Mouse (Mus musculus) heart, postnatal 0 days (tissue): Measurements from ENCODE around the gene Lpp. TPM values are rescaled to one million over a fixed set of nuclear protein-coding genes. Genes with fewer than 3 reads are reported as not detected.

Source experiments
- ATAC-seq: fragments of 200-750 bp; cut with Nextera tagmentation; 2 replicates; pipeline ENCODE4 v1.8.0; 2017; ENCODE audit warnings: low read depth, moderate number of reproducible peaks, moderate library complexity; ENCODE audit not compliant: insufficient read depth
- DNase-seq: peaks from one replicate; pipeline ENCODE4 v3.0.0-alpha.2; 2016; ENCODE audit warnings: low spot score
- H3K27ac ChIP-seq: fragments of 300-500 bp; sonication (generic); 2 replicates; pipeline ENCODE4 v1.5.1; 2014; ENCODE audit warnings: low read depth, mild to moderate bottlenecking
- H3K27me3 ChIP-seq: fragments of 300-500 bp; sonication (generic); 2 replicates; pipeline ENCODE4 v1.6.1; 2014; ENCODE audit warnings: low read length, mixed read lengths; ENCODE audit not compliant: control insufficient read depth, insufficient read depth
- H3K36me3 ChIP-seq: fragments of 300-500 bp; sonication (generic); replicated peaks from 2 replicates; pipeline ENCODE4 v1.6.1; 2014; ENCODE audit warnings: low read length, mixed read lengths; ENCODE audit not compliant: control insufficient read depth, insufficient read depth
- H3K4me1 ChIP-seq: fragments of 300-500 bp; sonication (generic); 2 replicates; pipeline ENCODE4 v1.6.1; 2014; ENCODE audit warnings: antibody characterized with exemption; ENCODE audit not compliant: control insufficient read depth, insufficient read depth
- H3K4me2 ChIP-seq: fragments of 300-500 bp; sonication (generic); 2 replicates; pipeline ENCODE4 v1.6.1; 2014; ENCODE audit warnings: low read depth, mild to moderate bottlenecking, low read length, moderate library complexity
- H3K4me3 ChIP-seq: fragments of 300-500 bp; sonication (generic); 2 replicates; pipeline ENCODE4 v1.5.1; 2014; ENCODE audit warnings: low read depth, low read length
- H3K9ac ChIP-seq: fragments of 300-500 bp; sonication (generic); replicated peaks from 2 replicates; pipeline ENCODE4 v1.6.1; 2014; ENCODE audit warnings: low read depth, low read length, mixed read lengths
- H3K9me3 ChIP-seq: fragments of 300-500 bp; sonication (generic); replicated peaks from 2 replicates; pipeline ENCODE4 v1.6.1; 2016; ENCODE audit warnings: low read length; ENCODE audit not compliant: control insufficient read depth
- CTCF ChIP-seq: IDR thresholded peaks from 2 replicates; pipeline ENCODE4 v1.5.1; 2016; ENCODE audit warnings: antibody characterized with exemption, control low read depth, low read depth
- EP300 ChIP-seq: IDR thresholded peaks from 2 replicates; pipeline ENCODE4 v1.6.1; 2016; ENCODE audit warnings: antibody characterized with exemption, low read depth
- WGBS: fragments of 180-500 bp; shearing (Covaris S2); extraction: QIAGEN DNeasy Blood & Tissue Kit; methylation state at CpG from one replicate; pipeline ENCODE4 v1.1.7; 2014; 5-methylcytosine and 5-hydroxymethylcytosine counted together
- polyA plus RNA-seq: library from polyadenylated mRNA; unstranded; fragments of >200 nt; fragmentation: Nextera tagmentation; extraction: Ambion mirVana; gene quantifications from 2 replicates; pipeline ENCODE4 v1.2.1, GENCODE M21; 2015
- total RNA-seq: library from RNA; depleted of rRNA; stranded (reverse); fragments of >200 nt; gene quantifications from 2 replicates; pipeline ENCODE4 v1.2.3, GENCODE M21; 2014; ENCODE audit warnings: low replicate concordance

Lpp gene
- total and polyA plus RNA-seq, 2 experiments from 2014 or later, result 32.1 to 77.4 TPM

DNA sequence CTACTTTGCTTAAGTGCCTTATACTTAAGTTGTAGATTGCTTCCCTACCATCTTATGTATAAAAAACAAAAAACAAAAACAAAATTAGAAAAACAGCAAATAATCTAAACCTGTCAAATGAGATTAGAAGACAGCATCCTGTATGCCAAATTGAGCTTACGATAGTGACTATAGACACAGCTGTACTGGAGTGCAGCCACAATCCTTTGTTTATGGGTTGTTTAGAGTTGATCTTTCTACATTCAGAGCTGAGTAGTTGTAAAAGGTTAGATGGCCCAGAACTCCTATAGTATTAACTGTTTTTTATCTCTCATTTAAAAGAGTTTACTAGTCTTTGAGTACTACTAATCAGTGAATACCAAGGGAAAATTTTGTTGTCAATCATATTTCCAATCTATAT lies 398.1 kb downstream of the Lpp start:
- ATAC-seq, result no peak
- H3K27ac ChIP-seq, result no peak overlapping the region
- no peaks in the 10 kb centered on the region for H3K36me3 ChIP-seq
- no peaks in the 10 kb centered on the region for H3K4me1 ChIP-seq
- H3K4me3 ChIP-seq, result no peak overlapping the region
- H3K9me3 ChIP-seq, result no peaks in the 10 kb centered on the region
- TF ChIP-seq CTCF (no peak), EP300 (no peak)
- H3K9ac ChIP-seq, result no peak overlapping the region
- no peaks in the 10 kb centered on the region for H3K27me3 ChIP-seq
- WGBS, result 98% methylated on average over 1 of the region's 1 CpGs
- DNase-seq, result no peak
- no peak overlapping the region for H3K4me2 ChIP-seq

DNA sequence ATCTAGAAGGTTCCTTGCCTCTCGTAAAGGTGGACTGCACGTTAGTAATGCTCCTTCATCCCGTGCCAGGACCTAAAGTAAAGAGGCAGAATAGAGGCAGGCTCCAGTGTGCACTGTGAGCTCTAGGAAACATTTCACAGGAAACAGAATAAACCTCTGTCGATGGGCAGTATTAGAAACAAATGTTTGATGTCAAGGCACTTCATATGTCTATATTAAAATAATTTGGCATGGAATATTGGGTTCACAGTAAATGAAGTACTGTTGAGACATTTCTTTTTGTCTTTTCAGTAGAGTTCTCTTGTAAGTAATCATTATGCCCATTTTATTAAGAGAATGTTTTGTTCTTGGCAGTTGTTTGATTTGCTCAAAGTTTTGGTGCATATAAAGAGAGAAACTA lies 398.7 kb downstream of the Lpp start:
- no peak for ATAC-seq
- H3K9ac ChIP-seq, result no peak overlapping the region
- H3K9me3 ChIP-seq, result no peaks in the 10 kb centered on the region
- H3K27ac ChIP-seq, result no peak overlapping the region
- no peak overlapping the region for H3K4me3 ChIP-seq
- H3K4me2 ChIP-seq, result no peak overlapping the region
- TF ChIP-seq EP300 (no peak), CTCF (no peak)
- H3K36me3 ChIP-seq, result no peaks in the 10 kb centered on the region
- no peaks in the 10 kb centered on the region for H3K4me1 ChIP-seq
- no peak for DNase-seq
- 93% methylated on average over 4 of the region's 4 CpGs for WGBS
- no peaks in the 10 kb centered on the region for H3K27me3 ChIP-seq

DNA sequence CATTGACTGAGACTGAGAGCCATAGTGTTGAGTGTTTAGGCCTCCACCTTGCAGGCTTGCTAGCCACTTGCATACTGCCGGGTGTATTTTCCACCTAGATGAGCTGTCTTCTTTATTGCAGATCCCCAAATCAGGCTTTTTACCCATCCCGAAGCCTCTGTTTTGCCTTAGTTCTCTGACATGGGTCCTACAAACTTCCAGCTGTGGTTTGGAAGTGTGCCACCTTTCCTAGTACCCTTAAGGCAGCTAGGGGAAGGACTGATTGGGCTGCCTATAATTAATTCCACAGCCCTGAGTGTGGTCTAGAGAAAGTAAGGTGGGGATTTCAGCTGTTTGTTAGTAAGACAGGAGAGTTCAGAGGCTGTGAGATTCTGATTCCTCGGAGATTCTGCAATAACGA lies 399.5 kb downstream of the Lpp start:
- Histone ChIP-seq H3K4me1 (no peaks in the 10 kb centered on the region), H3K36me3 (no peaks in the 10 kb centered on the region), H3K4me2 (no peak overlapping the region), H3K9me3 (no peaks in the 10 kb centered on the region), H3K27me3 (no peaks in the 10 kb centered on the region), H3K9ac (no peak overlapping the region), H3K4me3 (no peak overlapping the region), H3K27ac (no peak overlapping the region)
- TF ChIP-seq CTCF, result no peak
- TF ChIP-seq EP300, result no peak
- 93% methylated on average over 4 of the region's 4 CpGs for WGBS
- ATAC-seq, result no peak
- DNase-seq, result no peak

DNA sequence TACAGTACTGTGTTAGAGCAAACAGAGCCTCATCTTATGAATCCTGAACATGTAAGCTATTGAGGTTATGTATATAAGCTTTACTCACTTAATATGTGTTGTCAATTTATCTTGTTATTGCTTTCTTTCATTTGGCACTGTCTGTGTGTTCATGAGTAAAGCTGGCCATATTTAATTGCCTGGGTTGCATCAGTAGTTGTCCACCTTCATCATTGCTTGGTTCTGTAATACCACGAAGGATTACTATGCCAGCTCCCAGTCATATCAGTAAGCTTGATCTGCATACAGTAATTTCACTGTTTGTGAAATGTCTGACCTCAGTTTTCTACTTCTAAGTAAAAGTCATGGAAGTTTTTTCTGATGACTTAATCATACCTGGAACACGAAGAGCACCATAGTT lies 401.4 kb downstream of the Lpp start:
- H3K4me3 ChIP-seq, result no peak overlapping the region
- H3K9me3 ChIP-seq, result no peaks in the 10 kb centered on the region
- no peak for DNase-seq
- WGBS, result 83% methylated on average over 2 of the region's 2 CpGs
- no peak for ATAC-seq
- no peaks in the 10 kb centered on the region for H3K4me1 ChIP-seq
- no peaks in the 10 kb centered on the region for H3K36me3 ChIP-seq
- no peak overlapping the region for H3K4me2 ChIP-seq
- H3K27me3 ChIP-seq, result no peaks in the 10 kb centered on the region
- no peak overlapping the region for H3K9ac ChIP-seq
- H3K27ac ChIP-seq, result no peak overlapping the region
- TF ChIP-seq CTCF (no peak), EP300 (no peak)

DNA sequence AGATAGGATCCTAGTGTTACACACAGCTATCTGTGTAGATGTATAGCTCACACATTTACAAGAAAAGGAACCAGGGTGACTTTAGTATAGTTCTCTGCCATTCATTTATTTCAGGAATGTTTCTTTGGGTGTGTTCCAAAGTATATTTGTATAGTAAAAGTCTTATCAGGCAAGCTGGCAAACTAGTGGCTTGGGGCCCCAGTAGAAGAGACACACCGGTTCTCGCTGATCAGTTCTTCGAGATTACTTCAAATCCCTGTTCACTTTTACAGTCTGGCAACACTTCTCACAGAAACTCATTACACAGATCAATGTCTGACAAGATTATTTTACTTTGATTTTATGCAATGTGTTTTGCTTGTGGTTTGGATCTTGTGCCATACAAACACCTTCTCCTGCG lies 408.0 kb downstream of the Lpp start:
- DNase-seq (no peak), ATAC-seq (no peak)
- no peak for TF ChIP-seq CTCF
- no peak for TF ChIP-seq EP300
- H3K27ac ChIP-seq, result no peak overlapping the region
- H3K36me3 ChIP-seq, result no peaks in the 10 kb centered on the region
- H3K4me3 ChIP-seq, result no peak overlapping the region
- no peaks in the 10 kb centered on the region for H3K9me3 ChIP-seq
- peaks cover 10% of the 10 kb centered on the region for H3K4me1 ChIP-seq
- H3K9ac ChIP-seq, result no peak overlapping the region
- no peaks in the 10 kb centered on the region for H3K27me3 ChIP-seq
- no peak overlapping the region for H3K4me2 ChIP-seq
- WGBS, result 34% methylated on average over 4 of the region's 4 CpGs

DNA sequence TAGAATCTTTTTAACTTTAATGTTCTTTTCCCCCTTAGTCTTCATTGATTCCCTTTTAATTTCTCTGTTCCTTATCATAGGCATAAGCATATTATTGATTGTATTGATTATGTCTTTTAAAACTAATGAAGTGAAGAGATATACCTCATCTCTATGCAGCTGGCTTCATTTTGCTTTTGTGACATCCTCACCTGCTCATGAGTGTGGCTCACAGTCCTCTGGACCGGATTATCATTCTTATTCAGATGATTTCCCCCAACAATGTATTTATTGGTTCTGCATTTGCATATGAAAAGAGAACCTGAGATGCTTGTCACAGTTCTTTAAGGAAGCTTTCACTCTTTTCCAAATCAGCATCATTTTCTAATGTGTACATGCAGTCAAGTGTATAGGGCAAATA lies 408.5 kb downstream of the Lpp start:
- H3K4me3 ChIP-seq, result no peak overlapping the region
- H3K27me3 ChIP-seq, result no peaks in the 10 kb centered on the region
- H3K4me2 ChIP-seq, result no peak overlapping the region
- H3K9me3 ChIP-seq, result no peaks in the 10 kb centered on the region
- H3K4me1 ChIP-seq, result peaks cover 10% of the 10 kb centered on the region
- no peak overlapping the region for H3K27ac ChIP-seq
- no peaks in the 10 kb centered on the region for H3K36me3 ChIP-seq
- ATAC-seq (no peak), DNase-seq (no peak)
- no peak for TF ChIP-seq EP300
- no peak for TF ChIP-seq CTCF
- no peak overlapping the region for H3K9ac ChIP-seq
- 88% methylated on average over 1 of the region's 1 CpGs for WGBS
